Mouse (Mus musculus): Measurements from ENCODE around the gene Sla2. TPM values are rescaled to one million over a fixed set of nuclear protein-coding genes. Genes with fewer than 3 reads are reported as not detected.
"Not testable (repeated sequence)": the region's sequence is repeated elsewhere in the genome, so short reads cannot be mapped to it uniquely, and the experiment has no call there.

Sla2 gene
- total RNA-seq, 2 experiments from 2014 or later = 1.1 TPM; not detected in 1

DNA sequence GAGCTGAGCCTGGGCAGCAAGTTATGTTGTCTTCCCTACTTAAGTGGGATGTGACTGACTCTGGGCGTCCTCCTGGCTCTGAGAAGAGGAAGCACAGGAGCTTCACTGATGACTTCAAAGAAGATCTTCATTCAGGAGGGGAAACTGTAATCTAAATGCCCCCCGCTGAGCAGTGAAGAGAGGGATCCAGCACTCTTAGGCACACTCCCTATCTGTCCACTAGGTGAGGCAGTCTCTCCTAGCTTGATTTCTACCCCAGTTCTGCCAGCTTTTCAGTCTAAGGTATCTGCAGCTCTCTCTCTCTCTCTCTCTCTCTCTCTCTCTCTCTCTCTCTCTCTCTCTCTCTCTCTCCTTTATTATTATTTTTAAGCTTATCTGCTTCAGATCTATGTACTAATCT is 16.4 kb upstream of the Sla2 start:
- 0 out of 2 replicates have a peak, but pooled peaks have one; percentile 20 for ATAC-seq (replicated peaks; ENCODE audit: poor library complexity, severe bottlenecking)

DNA sequence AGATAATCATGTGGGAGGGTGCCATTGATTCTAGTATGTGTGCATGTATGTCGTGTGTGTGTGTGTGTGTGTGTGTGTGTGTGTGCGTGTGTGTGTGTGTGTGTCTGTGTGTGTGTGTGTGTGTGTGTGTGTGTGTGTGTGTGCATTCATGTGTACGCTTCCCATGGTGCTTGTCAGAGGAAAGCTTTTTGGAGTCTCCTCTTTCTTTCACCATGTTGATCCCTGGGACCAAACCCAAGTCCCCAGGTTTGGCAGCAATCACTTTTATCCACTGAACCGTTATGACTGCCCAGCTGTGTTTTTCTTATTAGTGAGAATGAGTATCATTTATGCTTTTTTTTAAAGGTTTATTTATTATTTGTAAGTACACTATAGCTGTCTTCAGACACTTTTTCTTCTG is 15.4 kb upstream of the Sla2 start:
- not testable (repeated sequence) for ATAC-seq (replicated peaks; ENCODE audit: poor library complexity, severe bottlenecking)

DNA sequence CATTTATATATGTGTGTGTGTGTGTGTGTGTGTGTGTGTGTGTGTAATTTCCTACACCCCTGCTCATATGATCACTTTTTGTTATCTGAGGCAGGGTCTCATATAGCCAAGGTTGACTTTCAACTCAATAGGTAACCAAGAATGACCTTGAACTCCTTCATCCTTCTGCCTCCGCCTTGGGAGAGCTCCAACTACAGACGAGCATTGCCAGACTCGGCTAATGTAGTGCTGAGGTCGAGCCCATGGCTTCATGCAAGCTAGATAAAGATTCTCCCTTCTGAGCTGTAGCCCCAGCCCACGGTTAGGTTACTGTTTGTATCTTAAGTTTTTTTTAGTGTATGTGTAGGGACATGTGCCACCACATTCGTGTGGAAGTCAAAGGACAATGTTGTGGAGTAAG is 14.9 kb upstream of the Sla2 start:
- ATAC-seq (replicated peaks; ENCODE audit: poor library complexity, severe bottlenecking) = no peak

DNA sequence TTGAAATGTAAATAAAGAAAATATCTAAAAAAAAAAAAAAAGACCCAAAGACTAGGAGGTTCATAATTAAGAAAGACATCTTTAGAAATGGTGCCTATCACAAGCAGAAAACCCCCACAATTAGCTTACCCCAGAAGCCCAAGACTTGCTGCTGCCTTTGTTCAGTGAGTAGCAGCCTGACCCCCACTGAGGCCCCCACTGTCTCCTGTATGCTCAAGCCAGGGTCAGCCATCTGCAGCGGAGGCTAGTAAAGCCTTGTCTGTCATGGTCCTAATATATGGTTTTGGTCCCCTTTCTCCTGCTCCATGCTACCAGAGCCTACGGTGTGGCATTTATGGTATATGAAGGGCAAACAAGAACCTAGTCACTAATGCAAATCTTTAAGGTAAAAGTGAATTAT is 14.4 kb upstream of the Sla2 start:
- ATAC-seq (replicated peaks; ENCODE audit: poor library complexity, severe bottlenecking) = no peak

DNA sequence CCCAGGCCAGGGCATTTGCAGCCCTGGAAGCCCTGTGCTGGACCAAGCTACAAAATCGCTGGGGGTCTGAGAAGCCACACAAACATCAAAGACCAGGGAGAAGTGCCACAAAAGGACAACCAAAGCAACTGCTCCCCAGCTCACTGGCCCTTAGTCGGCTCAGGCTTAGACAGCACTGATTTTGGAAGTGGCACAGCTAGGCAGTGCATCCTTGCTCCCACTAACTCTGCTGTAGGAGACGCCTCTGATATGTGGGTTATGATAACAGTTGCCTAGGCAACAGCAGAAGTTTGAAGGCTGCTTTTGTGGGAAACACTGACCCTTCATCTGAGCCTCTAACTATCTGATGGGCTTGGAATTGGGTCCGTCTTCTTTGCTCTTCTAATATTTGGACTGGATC is 12.2 kb upstream of the Sla2 start:
- ATAC-seq (replicated peaks; ENCODE audit: poor library complexity, severe bottlenecking) = no peak

DNA sequence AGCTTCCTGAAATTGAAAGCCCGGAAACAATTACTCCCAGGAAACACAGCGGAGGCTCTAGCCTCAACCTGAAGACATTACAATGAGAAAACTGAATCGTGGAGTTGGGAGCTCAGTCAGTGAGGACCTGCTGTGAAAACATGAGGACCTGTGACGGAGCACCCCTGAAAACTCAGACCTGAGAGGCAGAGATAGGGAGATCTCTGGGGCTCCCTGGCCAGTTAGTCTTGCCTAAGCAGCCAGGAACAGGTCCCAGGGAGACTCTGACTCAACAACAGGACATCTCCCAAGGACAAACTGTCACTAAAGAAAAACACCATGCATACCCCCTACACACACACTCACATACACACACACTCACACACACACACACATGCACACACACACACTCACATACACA is 11.4 kb upstream of the Sla2 start:
- ATAC-seq (replicated peaks; ENCODE audit: poor library complexity, severe bottlenecking) = no peak

DNA sequence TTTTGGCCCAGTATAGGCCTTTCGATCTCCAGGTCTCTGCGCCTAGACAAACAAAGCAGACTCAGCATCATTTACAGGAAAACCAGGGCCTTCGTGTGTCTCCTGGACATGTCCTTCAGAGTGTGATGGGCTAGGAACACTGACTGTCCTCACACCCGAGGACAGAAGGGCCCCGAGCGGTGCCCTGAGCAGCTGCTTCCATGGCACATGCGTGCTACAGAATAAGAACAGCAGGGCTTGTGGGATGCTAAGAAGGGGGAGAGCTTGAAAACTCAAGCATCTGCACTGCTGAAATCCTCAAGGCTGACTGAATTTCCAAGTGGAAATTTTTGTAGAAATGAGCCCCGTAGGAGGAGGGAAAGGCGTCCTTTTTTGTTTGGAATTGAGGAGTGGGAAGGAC is 10.0 kb upstream of the Sla2 start:
- no peak for ATAC-seq (replicated peaks; ENCODE audit: poor library complexity, severe bottlenecking)

DNA sequence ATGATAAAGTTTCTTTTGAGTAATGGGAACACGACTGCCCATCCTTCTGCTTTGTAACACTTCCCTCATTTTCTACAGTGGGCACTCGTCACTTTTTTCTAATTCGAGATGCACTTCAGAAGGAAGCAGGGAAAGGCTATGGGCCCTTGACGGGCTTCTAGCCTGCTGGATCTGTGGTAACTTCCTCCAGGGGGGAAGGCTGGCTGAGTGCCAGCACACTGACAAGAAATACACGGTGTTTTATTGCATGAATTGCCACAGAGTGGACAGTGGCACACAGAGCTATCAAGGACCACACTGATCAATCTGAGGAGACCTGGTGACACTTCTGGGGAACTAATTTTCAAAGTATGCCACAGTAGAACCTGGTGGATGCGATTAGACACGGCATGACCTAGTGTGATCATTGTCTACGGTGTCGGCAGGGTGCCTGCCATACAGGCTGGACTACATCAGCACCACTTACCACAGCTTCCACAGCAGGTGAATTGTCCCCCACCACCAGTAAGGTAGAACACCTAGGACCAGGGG is 9.5 kb upstream of the Sla2 start:
- peak; percentile 85 for ATAC-seq (replicated peaks; ENCODE audit: poor library complexity, severe bottlenecking)

DNA sequence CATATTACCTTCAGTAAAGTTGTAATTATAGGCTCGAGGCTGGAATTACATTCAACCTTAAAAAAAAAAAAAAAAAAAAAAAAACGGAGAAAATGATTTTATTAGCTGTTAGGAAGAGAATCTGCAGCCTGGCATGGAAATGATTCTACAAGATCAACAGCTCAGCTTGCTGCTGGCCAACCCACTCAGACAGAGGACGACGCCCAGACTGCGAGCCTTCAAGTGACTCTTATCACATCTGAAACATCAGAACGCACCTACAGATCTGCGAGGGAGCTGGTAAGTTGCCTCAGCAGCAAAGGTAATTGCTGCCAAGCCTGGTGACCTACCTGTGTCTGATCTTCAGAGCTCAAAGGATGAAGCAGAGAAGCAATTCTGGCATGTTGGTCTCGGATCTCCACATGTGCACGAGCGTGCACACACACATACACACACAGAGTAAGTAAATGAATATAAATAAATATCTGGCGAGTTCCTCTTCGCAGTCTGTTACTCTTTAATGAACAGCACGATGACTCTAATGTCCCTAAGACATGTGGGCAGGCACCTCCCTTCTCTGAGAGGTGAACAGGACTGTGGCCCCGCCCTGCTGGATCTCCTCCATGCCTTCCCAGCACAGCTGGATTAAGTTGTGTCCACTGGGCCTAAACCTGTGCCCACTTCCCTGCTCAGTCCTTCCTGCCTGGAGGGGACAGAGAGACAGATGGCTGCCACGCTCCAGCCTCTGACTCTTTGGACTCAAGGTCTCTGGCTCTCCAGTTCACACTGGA is 7.7 kb upstream of the Sla2 start:
- ATAC-seq (replicated peaks; ENCODE audit: poor library complexity, severe bottlenecking) = no peak

DNA sequence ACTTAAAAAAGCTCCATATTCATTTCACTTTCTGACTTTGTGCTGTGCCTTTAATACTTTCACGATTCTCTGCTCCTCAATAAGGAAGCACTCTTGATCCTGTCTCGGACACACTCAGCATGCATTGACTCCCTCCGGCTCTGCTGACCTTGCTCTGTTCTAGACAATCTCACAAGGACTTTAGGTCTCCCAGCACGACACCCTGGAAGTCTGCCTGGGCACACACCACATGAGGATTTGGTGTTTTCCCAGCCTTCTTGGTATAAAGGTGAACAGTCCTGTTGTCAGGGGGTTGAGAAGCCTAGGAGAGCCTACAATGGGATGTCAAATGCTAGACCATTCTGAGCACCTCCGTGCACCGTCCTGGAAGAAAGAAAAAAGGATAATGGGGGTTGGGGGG is 5.8 kb upstream of the Sla2 start:
- no peak for ATAC-seq (replicated peaks; ENCODE audit: poor library complexity, severe bottlenecking)

DNA sequence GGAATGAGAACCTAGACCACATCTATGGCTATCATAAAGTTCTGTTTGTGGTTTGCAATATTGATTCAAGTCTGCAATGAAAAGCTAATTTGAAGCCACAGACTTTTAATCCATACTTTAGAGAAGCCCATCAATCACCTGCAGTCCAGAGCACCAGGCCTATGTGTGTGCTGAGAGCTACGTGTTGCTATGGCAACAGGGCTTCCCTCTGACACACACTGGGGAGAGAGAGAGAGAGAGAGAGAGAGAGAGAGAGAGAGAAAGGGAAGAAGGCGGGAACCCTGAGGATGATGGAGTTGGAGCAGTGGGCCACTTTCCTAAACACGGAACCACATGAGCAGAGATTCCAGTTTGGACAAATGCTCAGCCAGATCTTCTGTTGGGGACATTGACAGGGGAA is 5.2 kb upstream of the Sla2 start:
- ATAC-seq (replicated peaks; ENCODE audit: poor library complexity, severe bottlenecking) = no peak

DNA sequence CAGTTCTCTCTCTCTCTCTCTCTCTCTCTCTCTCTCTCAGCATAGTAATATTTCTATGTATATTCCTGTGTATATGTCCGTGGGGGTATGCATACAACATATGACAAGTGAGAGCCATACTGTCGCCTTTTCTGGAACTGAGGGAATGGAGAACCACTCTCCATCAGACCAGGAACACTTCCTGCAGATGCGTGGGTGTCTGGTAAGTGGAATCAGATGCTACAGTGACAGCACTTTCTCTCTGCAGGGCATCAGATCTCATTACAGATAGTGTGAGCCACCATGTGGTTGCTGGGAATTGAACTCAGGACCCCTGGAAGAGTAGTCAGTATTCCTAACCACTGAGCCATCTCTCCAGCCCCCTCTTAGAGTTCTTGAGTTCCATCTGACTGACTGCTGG is 1.5 kb upstream of the Sla2 start:
- ATAC-seq (replicated peaks; ENCODE audit: poor library complexity, severe bottlenecking) = no peak

DNA sequence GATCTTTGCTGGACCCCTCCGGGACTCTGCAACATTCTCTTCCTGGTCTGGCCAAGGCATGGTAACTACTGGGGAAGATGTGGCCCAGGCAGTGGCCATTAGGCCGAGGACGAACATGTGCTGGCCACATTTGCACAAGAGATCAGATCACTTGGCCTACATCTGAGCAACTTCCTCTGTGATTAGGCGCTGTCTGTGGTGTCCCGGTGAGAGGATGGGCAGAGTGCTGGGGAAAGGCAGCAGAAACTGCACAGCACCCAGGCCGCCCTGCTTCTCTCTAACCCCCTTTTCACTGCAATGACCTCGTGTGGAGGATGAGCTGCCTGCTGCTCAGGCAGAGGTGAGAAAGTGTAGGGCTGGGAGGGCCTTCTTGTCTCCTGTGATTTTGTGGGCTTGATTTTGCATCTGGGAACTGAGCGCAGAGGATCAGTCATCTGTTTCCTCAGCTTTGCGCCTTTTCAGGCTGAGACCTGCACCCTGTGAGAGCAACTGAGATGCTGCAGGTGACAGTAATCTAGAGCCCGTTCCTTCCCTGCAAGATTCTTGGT is 834 bp downstream of the Sla2 start:
- ATAC-seq (replicated peaks; ENCODE audit: poor library complexity, severe bottlenecking) = peak; percentile 33; the same call in 1 of the 2 replicates

DNA sequence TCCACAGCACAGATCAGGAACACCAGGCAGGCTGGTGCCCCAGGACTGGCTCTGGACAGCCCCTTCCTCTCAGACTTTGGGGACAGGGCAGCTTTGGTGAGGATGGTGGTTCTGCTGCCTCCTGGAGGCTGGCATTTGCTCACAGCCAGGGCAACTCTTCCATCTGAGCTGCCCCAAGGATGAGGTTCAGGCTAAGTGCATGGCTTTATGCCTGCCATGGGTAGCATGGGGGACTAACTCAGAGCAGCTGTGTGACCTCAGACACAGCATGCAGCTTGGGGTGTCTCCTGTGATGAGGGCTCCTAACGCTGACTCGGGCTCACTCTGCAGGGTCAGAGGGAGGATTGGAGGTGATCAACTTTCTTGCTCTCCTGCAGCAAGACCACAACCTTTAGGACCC is 1.3 kb downstream of the Sla2 start:
- not testable (repeated sequence) for ATAC-seq (replicated peaks; ENCODE audit: poor library complexity, severe bottlenecking)

DNA sequence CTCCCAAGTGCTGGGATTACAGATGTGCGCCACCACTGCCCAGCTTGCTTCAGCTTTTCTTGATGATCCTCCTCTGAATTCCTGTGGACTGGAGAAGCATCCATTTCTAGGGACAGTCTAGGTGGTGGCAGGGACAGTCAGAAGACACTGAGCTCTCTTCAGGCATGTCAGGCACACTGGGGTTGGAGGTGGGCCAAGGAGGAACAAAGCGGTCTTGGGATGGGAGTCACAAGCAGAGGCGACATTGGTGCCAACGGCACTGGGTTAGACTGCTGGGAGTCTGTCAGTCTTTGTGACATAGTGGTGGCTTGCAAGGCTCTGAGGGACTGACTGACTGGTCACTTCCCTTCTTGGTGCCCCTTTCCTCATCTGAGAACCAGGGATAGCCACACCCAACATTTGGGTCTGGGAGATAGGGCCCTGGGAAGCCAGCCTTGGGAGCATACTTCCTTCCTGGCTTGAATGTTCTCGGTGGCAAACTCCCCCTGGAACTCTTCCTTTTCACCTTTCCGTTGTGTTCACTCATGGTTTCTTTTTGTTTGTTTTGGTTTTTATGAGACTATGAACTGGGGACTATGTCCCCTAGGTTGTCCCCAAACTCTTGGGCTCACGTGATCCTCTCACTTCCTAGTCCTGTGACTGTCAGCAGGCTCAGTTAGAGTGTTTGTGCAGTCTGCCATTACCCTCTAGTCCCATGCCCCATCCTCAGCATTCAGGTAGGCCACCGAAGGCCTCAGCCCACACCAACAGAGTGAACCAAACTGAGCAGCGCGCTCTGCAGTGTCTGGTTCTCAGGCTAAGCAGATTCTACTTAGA is 2.4 kb downstream of the Sla2 start:
- peak; percentile 25; the same call in 1 of the 2 replicates for ATAC-seq (replicated peaks; ENCODE audit: poor library complexity, severe bottlenecking)

DNA sequence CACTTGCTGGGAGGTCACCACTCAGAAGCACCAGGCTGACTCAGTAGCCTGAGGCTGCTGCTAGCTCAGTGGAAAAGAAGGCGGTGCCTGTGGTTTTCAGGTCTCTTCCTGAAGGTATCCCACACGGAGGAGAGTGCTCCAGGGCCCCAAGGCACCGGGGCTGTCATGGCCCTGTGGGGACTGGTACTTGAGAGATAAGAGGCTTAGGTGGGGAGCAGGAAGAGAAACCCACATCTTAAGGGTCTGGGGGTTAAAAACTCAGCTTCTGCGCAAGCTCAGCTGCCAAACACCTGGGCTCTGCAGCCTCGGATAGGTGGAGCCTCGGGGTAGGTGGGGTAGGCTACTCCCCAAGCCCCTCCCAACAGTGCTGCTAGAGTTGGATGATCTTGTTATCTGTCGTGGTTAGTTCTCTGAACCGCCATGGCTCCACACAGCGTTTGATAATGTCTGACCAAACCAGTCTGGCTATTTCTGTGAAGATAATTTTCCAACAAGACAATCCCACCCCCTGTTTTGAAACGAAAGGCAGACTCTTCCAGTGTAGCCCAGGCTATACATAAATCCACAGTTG is 4.5 kb downstream of the Sla2 start:
- ATAC-seq (replicated peaks; ENCODE audit: poor library complexity, severe bottlenecking) = no peak

DNA sequence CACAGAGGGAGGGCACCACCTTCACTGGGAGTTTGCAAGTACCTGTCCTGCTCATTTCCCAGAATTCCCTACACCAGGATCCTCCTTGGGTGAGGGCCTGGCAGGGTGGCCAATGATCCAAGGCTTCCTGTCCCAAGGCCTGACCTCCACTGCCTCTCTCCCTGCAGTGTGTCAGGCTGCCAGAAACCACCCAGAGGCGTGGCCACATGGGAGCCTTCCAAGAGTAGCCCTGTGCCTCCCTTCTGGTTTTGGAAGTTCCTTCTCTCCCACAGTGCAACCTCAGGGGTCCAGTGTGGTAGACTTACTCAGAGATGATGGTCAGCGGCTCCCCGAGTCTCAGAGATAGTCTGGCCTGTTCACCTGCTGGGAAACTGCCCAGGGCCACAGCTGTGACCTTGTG is 7.5 kb downstream of the Sla2 start:
- ATAC-seq (replicated peaks; ENCODE audit: poor library complexity, severe bottlenecking) = no peak

DNA sequence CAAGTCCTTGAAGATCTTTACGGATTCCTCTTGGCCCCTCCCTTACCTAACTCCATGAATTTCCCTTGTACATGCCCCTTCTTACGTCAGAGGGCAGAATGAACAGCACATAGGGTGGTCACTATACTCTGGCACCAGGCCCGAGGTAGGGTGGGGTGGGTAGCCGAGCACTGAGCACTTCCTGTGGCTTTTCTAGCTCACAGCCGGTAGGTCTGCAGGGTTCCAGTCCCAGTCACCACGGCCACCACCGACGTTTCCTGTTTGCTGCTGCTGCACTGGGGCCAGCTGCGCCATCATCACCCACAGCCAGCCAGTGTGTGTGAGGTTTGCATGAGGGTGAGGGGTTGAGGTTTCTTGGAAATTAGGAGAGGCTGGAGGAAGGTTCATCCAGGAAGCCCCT is 9.3 kb downstream of the Sla2 start:
- ATAC-seq (replicated peaks; ENCODE audit: poor library complexity, severe bottlenecking) = peak; percentile 78

DNA sequence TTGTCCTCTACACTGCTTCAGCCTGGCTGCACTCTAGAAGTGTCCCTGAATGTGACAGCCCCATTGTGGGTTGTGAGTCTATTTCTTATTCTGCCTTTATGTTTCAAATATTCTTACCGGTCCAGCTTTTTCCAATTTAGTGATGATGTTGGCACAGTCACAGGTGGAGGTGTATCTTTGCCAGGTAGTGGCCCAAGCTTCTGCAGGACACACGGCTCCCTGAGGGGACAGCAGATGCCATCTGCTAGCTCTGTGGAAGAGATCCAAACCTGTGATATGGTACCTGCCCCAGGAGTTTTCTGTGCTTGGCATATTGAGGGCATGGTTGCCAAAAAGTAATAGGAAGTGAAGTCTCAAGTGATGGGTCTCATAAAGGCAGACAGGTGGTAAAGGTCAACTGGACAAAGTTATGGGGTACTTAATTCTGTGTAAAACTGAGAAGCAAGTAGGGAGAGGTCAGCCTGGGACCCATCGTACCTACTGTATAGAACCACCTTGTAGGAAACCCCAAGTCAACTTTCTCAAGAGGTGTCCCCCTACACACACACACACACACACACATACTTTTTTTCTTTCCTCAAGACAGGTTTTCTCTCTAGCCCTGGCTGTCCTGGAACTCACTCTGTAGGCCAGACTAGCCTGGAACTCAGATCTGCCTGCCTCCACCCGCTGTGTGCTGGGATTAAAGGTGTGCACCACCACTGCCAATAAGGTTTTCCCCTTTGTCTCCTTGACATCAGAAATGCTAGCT is 12.1 kb downstream of the Sla2 start:
- ATAC-seq (replicated peaks; ENCODE audit: poor library complexity, severe bottlenecking) = no peak
